Mouse (Mus musculus): ENCODE results near the gene Mcpt2. TPM values are rescaled to one million over a fixed set of nuclear protein-coding genes. Genes with fewer than 3 reads are reported as not detected.
"Not testable (repeated sequence)": the region's sequence is repeated elsewhere in the genome, so short reads cannot be mapped to it uniquely, and the experiment has no call there.

Gene Mcpt2
- total and polyA plus RNA-seq, 3 experiments = 0.13 TPM; not detected in 2

DNA sequence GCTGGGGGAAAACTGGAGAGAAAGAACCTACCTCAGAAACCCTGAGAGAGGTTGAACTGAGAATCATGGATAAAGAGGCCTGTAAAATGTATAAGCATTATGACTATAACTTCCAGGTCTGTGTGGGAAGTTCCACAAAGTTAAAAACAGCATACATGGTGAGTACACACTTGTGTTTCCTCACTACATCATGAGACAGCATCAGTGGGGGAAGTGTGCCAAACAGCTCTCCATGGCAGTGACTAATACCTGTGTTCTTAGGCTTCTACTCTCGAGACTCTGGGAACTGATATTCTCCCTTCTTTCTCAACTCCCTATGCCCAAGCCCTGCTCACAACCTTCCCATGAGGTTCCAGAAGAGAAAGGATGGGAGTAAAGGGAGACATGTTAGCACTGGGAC is 22.4 kb upstream of the Mcpt2 start:
- H3K4me1 ChIP-seq (ENCODE audit: control insufficient read depth in 1 of 2, insufficient read depth in 2 of 2) = peaks cover 14 to 26% of the 10 kb centered on the region in 2 experiments
- no peak for DNase-seq (ENCODE audit: extremely low read depth)
- no peak overlapping the region for H3K4me3 ChIP-seq (replicated peaks in 1 of 3; ENCODE audit: low read depth in 2 of 3, low read length in 2 of 3, poor library complexity in 1 of 3)
- H3K36me3 ChIP-seq (replicated peaks in 1 of 2; ENCODE audit: control insufficient read depth in 1 of 2, insufficient read depth in 1 of 2, low read length in 1 of 2) = no peaks in the 10 kb centered on the region
- H3K79me2 ChIP-seq (replicated peaks; ENCODE audit: control insufficient read depth, extremely low read depth, insufficient read depth, poor library complexity, severe bottlenecking) = no peaks in the 10 kb centered on the region
- no peak overlapping the region for H3K4me2 ChIP-seq (ENCODE audit: insufficient read depth, low read depth, poor library complexity, severe bottlenecking)
- no peak overlapping the region for H3K27ac ChIP-seq (ENCODE audit: insufficient read depth, low read depth)
- no peaks in the 10 kb centered on the region for H3K9me3 ChIP-seq (replicated peaks; ENCODE audit: low read length)
- TF ChIP-seq POLR2A (IDR thresholded peaks at IDR 0.05; ENCODE audit: low read depth, low read length) (no peak), MYC (IDR thresholded peaks at IDR 0.05; ENCODE audit: low read depth, low read length) (no peak), CTCF (conservative IDR thresholded peaks at IDR 0.05 in 1 of 2, IDR thresholded peaks at IDR 0.05 in 1 of 2; ENCODE audit: low read depth in 2 of 2, low read length in 2 of 2) (no peak), USF1 (IDR thresholded peaks at IDR 0.05; ENCODE audit: low read depth, low read length) (no peak), E2F4 (IDR thresholded peaks at IDR 0.05; ENCODE audit: insufficient replicate concordance, low read depth, low read length) (no peak), ZC3H11A (IDR thresholded peaks at IDR 0.05; ENCODE audit: low read depth, low read length) (no peak), MEF2A (IDR thresholded peaks at IDR 0.05; ENCODE audit: borderline replicate concordance, low read depth, low read length) (no peak), TBP (conservative IDR thresholded peaks at IDR 0.05; ENCODE audit: low read depth, low read length) (no peak), HCFC1 (IDR thresholded peaks at IDR 0.05; ENCODE audit: low read depth, low read length) (no peak), CHD2 (IDR thresholded peaks at IDR 0.05; ENCODE audit: low read length) (no peak)
- dilution Hi-C loops (cut with MboI; ENCODE audit: extremely low pct_ligation_motif_present, extremely low pct_unique_long_range_greater_than_20kb, low sequenced_read_pairs) (no loop called here), in situ Hi-C loops (cut with MboI; ENCODE audit: low pct_ligation_motif_present, low pct_unique_long_range_greater_than_20kb, low sequenced_read_pairs) (no loop called here)
- peak overlapping the region; percentile 24; the same call in 1 of the 2 replicates for H3K9ac ChIP-seq (ENCODE audit: insufficient read depth, low read depth)
- H3K27me3 ChIP-seq (replicated peaks) = no peaks in the 10 kb centered on the region

DNA sequence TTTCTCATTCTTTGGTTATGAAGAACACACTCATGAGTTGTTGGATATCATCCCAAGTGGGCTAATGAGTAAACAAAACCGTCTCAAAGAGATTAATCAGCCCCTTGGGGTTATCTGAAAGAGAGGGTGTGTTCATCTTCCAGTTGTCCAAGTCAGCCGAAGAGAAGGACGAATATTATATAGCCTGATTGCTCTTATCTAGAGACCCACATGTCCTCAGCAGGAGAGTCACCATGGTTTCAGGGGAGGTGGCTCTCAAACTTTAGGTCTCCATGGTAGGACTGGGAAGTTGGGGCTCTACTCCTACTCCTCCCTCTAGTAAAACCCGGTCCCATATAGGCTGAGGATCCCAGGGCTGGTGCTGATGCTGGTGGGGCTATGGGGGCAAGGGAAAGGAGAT is 20.5 kb upstream of the Mcpt2 start:
- in situ Hi-C loops (cut with MboI; ENCODE audit: low pct_ligation_motif_present, low pct_unique_long_range_greater_than_20kb, low sequenced_read_pairs); H3K27ac ChIP-seq (ENCODE audit: insufficient read depth, low read depth): not testable (repeated sequence)

DNA sequence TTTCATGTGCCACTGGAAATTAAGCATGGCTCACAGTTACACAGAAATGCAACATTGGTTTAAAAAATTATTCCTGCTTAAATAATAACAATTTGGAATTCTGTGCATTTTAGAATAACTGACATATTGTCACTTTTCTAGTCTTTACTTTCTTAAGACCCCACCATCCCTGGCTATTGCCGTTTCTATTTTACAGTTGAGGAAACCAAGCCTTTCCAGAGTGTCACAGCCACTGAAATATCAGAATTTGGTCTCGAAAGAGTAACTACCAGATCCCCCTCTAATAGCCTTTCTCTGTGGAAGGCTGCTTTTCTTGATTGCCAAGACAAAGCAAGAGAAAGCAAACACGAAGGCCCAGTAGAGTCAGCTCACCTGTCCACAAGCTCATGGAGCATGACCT is 11.4 kb upstream of the Mcpt2 start, which contains the start of gene Mcpt9:
Gene Mcpt9, minus strand, starts transcription at position 101 of the 400 bp plus-strand sequence.
- H3K4me3 ChIP-seq (replicated peaks in 1 of 3; ENCODE audit: low read depth in 2 of 3, low read length in 2 of 3, poor library complexity in 1 of 3); H3K27me3 ChIP-seq (replicated peaks); H3K4me2 ChIP-seq (ENCODE audit: insufficient read depth, low read depth, poor library complexity, severe bottlenecking); in situ Hi-C loops (cut with MboI; ENCODE audit: low pct_ligation_motif_present, low pct_unique_long_range_greater_than_20kb, low sequenced_read_pairs); H3K9me3 ChIP-seq (replicated peaks; ENCODE audit: low read length); dilution Hi-C loops (cut with MboI; ENCODE audit: extremely low pct_ligation_motif_present, extremely low pct_unique_long_range_greater_than_20kb, low sequenced_read_pairs); DNase-seq (ENCODE audit: extremely low read depth); H3K79me2 ChIP-seq (replicated peaks; ENCODE audit: control insufficient read depth, extremely low read depth, insufficient read depth, poor library complexity, severe bottlenecking); H3K36me3 ChIP-seq (replicated peaks in 1 of 2; ENCODE audit: control insufficient read depth in 1 of 2, insufficient read depth in 1 of 2, low read length in 1 of 2); H3K9ac ChIP-seq (ENCODE audit: insufficient read depth, low read depth); H3K27ac ChIP-seq (ENCODE audit: insufficient read depth, low read depth): not testable (repeated sequence)
- peaks cover 15 to 23% of the 10 kb centered on the region in 2 experiments; a peak in 3 of 4 replicates for H3K4me1 ChIP-seq (ENCODE audit: control insufficient read depth in 1 of 2, insufficient read depth in 2 of 2)

More for the DNA sequence above, 20.5 kb upstream of the Mcpt2 start:
- H3K9ac ChIP-seq (ENCODE audit: insufficient read depth, low read depth); H3K4me3 ChIP-seq (replicated peaks in 1 of 3; ENCODE audit: low read depth in 2 of 3, low read length in 2 of 3, poor library complexity in 1 of 3); H3K4me2 ChIP-seq (ENCODE audit: insufficient read depth, low read depth, poor library complexity, severe bottlenecking); H3K9me3 ChIP-seq (replicated peaks; ENCODE audit: low read length); DNase-seq (ENCODE audit: extremely low read depth); H3K79me2 ChIP-seq (replicated peaks; ENCODE audit: control insufficient read depth, extremely low read depth, insufficient read depth, poor library complexity, severe bottlenecking); dilution Hi-C loops (cut with MboI; ENCODE audit: extremely low pct_ligation_motif_present, extremely low pct_unique_long_range_greater_than_20kb, low sequenced_read_pairs); H3K27me3 ChIP-seq (replicated peaks); H3K36me3 ChIP-seq (replicated peaks in 1 of 2; ENCODE audit: control insufficient read depth in 1 of 2, insufficient read depth in 1 of 2, low read length in 1 of 2): not testable (repeated sequence)
- peaks cover 8 to 21% of the 10 kb centered on the region in 2 experiments for H3K4me1 ChIP-seq (ENCODE audit: control insufficient read depth in 1 of 2, insufficient read depth in 2 of 2)

All from CH12.LX (cell line).